Mouse (Mus musculus) bone marrow macrophage, adult 2 months (primary cell): Measurements from ENCODE around the gene Gga3.

Experiments
- CTCF ChIP-seq: IDR thresholded peaks from 2 replicates; pipeline ENCODE4 v1.5.1; 2012; ENCODE audit warnings: low read depth, mild to moderate bottlenecking, low read length, moderate library complexity
- POLR2A ChIP-seq: IDR thresholded peaks from 2 replicates; pipeline ENCODE4 v1.6.1; 2012; ENCODE audit warnings: mild to moderate bottlenecking, low read depth, low read length, borderline replicate concordance

DNA sequence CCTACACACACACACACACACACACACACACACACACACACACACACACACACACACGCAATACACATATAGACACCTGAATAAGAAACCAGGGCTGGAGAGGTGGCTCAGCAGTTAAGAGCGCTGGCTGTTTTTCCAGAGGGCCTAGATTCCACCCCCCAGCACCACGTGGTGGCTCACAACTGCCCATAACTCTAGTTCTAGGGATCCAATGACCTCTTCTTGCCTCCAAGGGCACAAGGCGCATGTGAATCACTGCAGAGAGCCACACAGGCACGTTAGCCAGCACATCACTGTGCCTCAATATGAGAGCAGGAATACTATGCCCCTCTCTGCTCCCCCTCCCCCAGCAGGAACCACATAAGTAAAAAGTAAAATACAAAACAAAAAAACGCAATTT lies 13.0 kb upstream of the Gga3 start:
- no peak for TF ChIP-seq POLR2A
- TF ChIP-seq CTCF: no peak
